Mouse (Mus musculus) embryo, embryonic 10.5 days (tissue): ENCODE measurements around the gene Coro7.

Experiments
- DNase-seq: peaks from one replicate; pipeline ENCODE4 v3.0.0-alpha.2; 2015; ENCODE audit warnings: low spot score

Coro7 gene

GRCm38 (mm10) chr16:4615297-4615696 is 64.3 kb downstream of the Coro7 start:
- no peak for DNase-seq

GRCm38 (mm10) chr16:4614639-4615038 is 64.9 kb downstream of the Coro7 start:
- DNase-seq, result no peak

GRCm38 (mm10) chr16:4613736-4614135 is 65.8 kb downstream of the Coro7 start:
- DNase-seq, result no peak

GRCm38 (mm10) chr16:4611676-4612075 is 67.9 kb downstream of the Coro7 start:
- no peak for DNase-seq

DNA sequence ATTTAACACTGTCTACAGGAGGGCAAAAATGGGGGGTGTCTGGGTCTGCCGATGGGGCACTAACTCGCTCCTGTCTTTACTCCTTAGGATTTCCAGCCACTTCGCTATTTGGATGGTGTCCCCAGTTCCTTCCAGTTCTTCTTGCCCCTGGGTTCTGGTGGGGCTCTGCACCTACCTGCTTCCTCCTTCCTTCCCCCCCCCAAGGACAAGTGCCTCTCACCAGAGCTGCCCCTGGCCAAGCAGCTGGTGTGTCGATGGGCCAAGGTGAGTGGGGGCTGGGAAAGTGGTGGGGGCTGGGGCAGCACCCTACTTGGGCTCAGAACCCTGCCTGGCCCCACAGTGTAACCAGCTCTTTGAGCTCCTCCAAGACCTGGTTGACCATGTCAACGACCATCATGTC is 68.4 kb downstream of the Coro7 start:
- no peak for DNase-seq

- DNase-seq, result no peak
These were observed 71.0 kb downstream of the Coro7 start for GRCm38 (mm10) chr16:4608532-4609059.

- DNase-seq, result peak; percentile 89
These were observed 71.6 kb downstream of the Coro7 start for GRCm38 (mm10) chr16:4607818-4608531.

- DNase-seq, result peak; percentile 35
These were observed 73.0 kb downstream of the Coro7 start for GRCm38 (mm10) chr16:4606431-4607084.

GRCm38 (mm10) chr16:4605514-4606131 is 74.0 kb downstream of the Coro7 start:
- peak; percentile 43 for DNase-seq

GRCm38 (mm10) chr16:4604293-4604837 is 75.2 kb downstream of the Coro7 start:
- DNase-seq, result no peak

DNA sequence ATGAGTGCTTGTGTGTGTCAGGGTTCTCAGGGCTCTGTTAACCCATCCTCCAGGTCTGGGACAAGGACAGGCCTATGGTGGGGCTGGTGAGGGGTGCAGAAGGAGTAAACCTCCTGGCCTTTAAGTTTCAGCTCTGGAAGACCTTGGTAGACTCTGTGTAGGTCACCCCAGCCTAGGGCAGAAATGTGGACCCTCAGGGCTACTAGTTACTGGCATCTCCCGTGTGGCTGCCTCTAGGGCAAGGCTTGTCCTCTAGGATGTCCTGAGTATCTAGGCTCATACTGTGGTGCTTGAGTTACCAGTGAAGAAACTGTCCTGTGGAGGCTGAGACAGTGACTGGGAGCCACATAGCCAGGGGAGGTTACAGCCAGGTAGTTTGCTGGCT is 76.1 kb downstream of the Coro7 start:
- DNase-seq, result no peak

GRCm38 (mm10) chr16:4602766-4603452 is 76.7 kb downstream of the Coro7 start:
- DNase-seq, result peak; percentile 26

GRCm38 (mm10) chr16:4602189-4602588 is 77.4 kb downstream of the Coro7 start:
- peak; percentile 39 for DNase-seq

DNA sequence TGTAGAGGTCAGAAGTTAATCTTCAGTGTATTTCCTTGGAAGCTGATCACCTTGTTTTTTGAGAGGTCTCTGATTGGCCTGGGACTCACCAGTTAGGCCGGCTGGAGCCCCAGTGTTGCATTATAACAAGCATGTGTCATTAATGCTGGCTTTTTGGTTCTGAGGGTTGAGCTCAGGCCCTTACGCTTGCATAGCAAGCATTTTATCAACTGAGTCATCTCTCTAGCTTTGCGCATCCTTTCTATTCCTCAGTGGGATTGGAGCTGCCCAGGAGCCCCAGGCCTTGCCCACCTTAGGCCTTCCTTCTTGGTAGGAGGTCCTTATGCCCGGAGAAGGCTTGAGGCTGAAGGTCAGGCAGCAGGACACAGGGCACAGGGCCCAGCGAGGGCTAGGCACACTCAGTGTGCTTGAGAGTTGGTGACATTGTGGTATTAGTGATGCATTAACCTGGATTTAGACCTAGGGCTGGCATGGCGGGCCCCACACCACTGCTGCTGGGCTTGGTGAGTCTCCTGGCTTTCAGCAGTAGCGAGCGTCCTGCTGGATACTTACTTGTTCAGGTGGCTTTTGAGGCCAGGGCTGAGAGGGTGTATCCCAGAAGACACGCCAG is 78.8 kb downstream of the Coro7 start:
- no peak for DNase-seq

GRCm38 (mm10) chr16:4599616-4600015 is 80.0 kb downstream of the Coro7 start:
- DNase-seq, result no peak

- DNase-seq, result peak; percentile 60
These were observed 80.6 kb downstream of the Coro7 start for GRCm38 (mm10) chr16:4598891-4599543.

DNA sequence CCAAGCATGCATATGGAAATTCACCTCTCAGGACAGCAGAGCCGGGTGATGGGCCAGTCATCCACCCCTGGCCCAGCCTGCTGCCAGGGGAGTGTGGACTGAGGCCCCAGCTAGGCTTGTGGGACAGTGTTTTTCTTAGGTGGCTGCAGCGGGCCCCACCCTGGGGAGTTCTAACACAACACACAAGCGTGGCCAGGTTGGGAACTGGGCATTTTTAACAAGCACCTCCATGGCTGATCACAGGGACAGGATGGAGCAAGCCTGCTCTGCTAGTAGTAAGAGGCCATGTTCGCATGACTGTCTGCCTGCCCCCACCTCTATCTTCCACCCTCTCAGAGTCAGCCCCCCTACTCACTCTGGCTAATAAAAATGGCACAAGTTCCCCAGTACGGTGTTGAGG is 81.5 kb downstream of the Coro7 start:
- no peak for DNase-seq

- no peak for DNase-seq
These were observed 82.3 kb downstream of the Coro7 start for GRCm38 (mm10) chr16:4597296-4597695.

DNA sequence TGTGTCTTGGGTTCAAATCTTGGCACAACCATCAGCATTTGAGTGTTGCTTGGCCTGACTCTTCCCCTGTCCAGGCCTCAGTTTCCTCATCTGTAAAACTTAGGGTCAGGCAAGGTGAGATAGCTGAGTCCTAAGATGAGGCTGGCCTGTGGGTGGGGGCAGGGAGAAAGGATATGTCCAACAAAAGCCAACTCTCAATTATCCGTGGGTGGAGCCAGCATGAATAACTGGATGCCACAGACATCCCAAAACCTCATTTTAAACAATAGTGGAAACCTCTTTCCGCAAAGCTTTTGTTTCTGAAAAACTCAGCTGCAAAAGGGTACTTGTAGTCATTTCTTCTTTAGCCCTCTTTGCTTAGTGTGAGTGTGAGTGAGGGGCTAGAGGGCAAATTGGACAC is 82.7 kb downstream of the Coro7 start:
- no peak for DNase-seq

- DNase-seq, result peak; percentile 88
These were observed 83.3 kb downstream of the Coro7 start for GRCm38 (mm10) chr16:4596141-4596728.

- no peak for DNase-seq
These were observed 84.0 kb downstream of the Coro7 start for GRCm38 (mm10) chr16:4595527-4595963.
